Mouse (Mus musculus) cerebellum, postnatal 10 days (tissue): ENCODE results near the gene Gm20605.

ENCODE experiments used
- DNase-seq, 2 experiments: peaks; one replicate each; pipeline ENCODE4 v3.0.0; 2021; ENCODE audit warnings: mixed read lengths in 2 of 2

The Gm20605 gene

GRCm38 (mm10) chr5:137691881-137692280 lies 62.9 kb downstream of the Gm20605 start:
- DNase-seq, result no peak
